In genomic region chr3:144537078-144537855, GRCm38 (mm10) we compare ENCODE assay signal across 10 mouse cellular contexts. TPM values are rescaled to one million over a fixed set of nuclear protein-coding genes. Genes with fewer than 3 reads are reported as not detected.
DNase-seq lines count a peak whose midpoint lies in the region; ATAC-seq lines count a peak whose summit lies in the region.
"Had no signal": no experiment of that assay in that cellular context is flagged by ENCODE, and none has a peak within 500 bp of the region (broad histone marks: within the 10 kb centered on the region; RNA-seq: fewer than 3 reads in every experiment).

No protein-coding gene starts in this region.

- no peak overlapping the region for H3K4me2 ChIP-seq in neural tube, embryonic 13.5 days
- no peak overlapping the region for H3K4me2 ChIP-seq in neural tube, embryonic 15.5 days
- no peak overlapping the region for H3K4me2 ChIP-seq in liver, embryonic 13.5 days
- H3K4me2 ChIP-seq: hindbrain, embryonic 15.5 days; limb, embryonic 12.5 days had no signal

- no peaks in the 10 kb centered on the region for H3K9me3 ChIP-seq in neural tube, embryonic 13.5 days
- no peaks in the 10 kb centered on the region for H3K9me3 ChIP-seq in neural tube, embryonic 15.5 days (replicated peaks)
- no peaks in the 10 kb centered on the region for H3K9me3 ChIP-seq in liver, embryonic 13.5 days (replicated peaks)
- H3K9me3 ChIP-seq: hindbrain, embryonic 15.5 days; limb, embryonic 12.5 days had no signal

- H3K4me1 ChIP-seq in neural tube, embryonic 13.5 days (replicated peaks), result peaks cover 11% of the 10 kb centered on the region; the same call in 1 of the 2 replicates
- H3K4me1 ChIP-seq in neural tube, embryonic 15.5 days, result peaks cover 18% of the 10 kb centered on the region
- H3K4me1 ChIP-seq in liver, embryonic 13.5 days (replicated peaks), result peaks cover 23% of the 10 kb centered on the region

- no peak overlapping the region for H3K27ac ChIP-seq in neural tube, embryonic 13.5 days (replicated peaks)
- H3K27ac ChIP-seq in neural tube, embryonic 15.5 days (replicated peaks), result no peak overlapping the region
- no peak overlapping the region for H3K27ac ChIP-seq in liver, embryonic 13.5 days
- H3K27ac ChIP-seq: hindbrain, embryonic 15.5 days; limb, embryonic 12.5 days had no signal

- intact Hi-C loops in heart, postnatal 10 days (cut with DNase I), result no loop called here

- no peaks in the 10 kb centered on the region for H3K27me3 ChIP-seq in neural tube, embryonic 13.5 days
- no peaks in the 10 kb centered on the region for H3K27me3 ChIP-seq in neural tube, embryonic 15.5 days (replicated peaks)
- no peaks in the 10 kb centered on the region for H3K27me3 ChIP-seq in liver, embryonic 13.5 days
- H3K27me3 ChIP-seq: hindbrain, embryonic 15.5 days; limb, embryonic 12.5 days had no signal

- 79% methylated on average over 7 of the region's 7 CpGs for WGBS in neural tube, embryonic 13.5 days
- 80% methylated on average over 7 of the region's 7 CpGs for WGBS in neural tube, embryonic 15.5 days
- WGBS in liver, embryonic 13.5 days (ENCODE audit: insufficient replicate concordance), result 75% methylated on average over 7 of the region's 7 CpGs

- H3K9ac ChIP-seq in neural tube, embryonic 13.5 days, result no peak overlapping the region
- no peak overlapping the region for H3K9ac ChIP-seq in neural tube, embryonic 15.5 days (replicated peaks)
- no peak overlapping the region for H3K9ac ChIP-seq in liver, embryonic 13.5 days
- H3K9ac ChIP-seq: hindbrain, embryonic 15.5 days; limb, embryonic 12.5 days had no signal

- no peaks in the 10 kb centered on the region for H3K36me3 ChIP-seq in neural tube, embryonic 13.5 days
- no peaks in the 10 kb centered on the region for H3K36me3 ChIP-seq in neural tube, embryonic 15.5 days
- no peaks in the 10 kb centered on the region for H3K36me3 ChIP-seq in liver, embryonic 13.5 days
- H3K36me3 ChIP-seq: hindbrain, embryonic 15.5 days; limb, embryonic 12.5 days had no signal

- no peak overlapping the region for H3K4me3 ChIP-seq in neural tube, embryonic 13.5 days
- no peak overlapping the region for H3K4me3 ChIP-seq in neural tube, embryonic 15.5 days (replicated peaks)
- H3K4me3 ChIP-seq in liver, embryonic 13.5 days (replicated peaks), result no peak overlapping the region
- H3K4me3 ChIP-seq: hindbrain, embryonic 15.5 days; limb, embryonic 12.5 days had no signal

- DNase-seq in heart, adult 11 months, result peak; percentile 58
- DNase-seq in heart, postnatal 10 days, result no peak
- DNase-seq in liver, embryonic 13.5 days, result no peak
- peak; percentile 21 to 56 for DNase-seq in thymus, postnatal 36 days
- DNase-seq in embryo, embryonic 11 days, result no peak
- DNase-seq in layer of hippocampus, postnatal 25 days (ENCODE audit: extremely low spot score in 1 of 2, low spot score in 1 of 2), result no peak

- ATAC-seq in neural tube, embryonic 13.5 days (ENCODE audit: low read depth), result peak; percentile 47; the same call in 1 of the 2 replicates
- no peak for ATAC-seq in neural tube, embryonic 15.5 days (ENCODE audit: low FRiP score)
- peak; percentile 75 for ATAC-seq in liver, embryonic 13.5 days (ENCODE audit: low read depth)

RNA-seq across cellular contexts. Expression of gene Hs2st1, which starts 32.7 kb away (rescaled TPM):
- total RNA-seq in heart, postnatal 10 days (2021), result 10 to 100 TPM; 17.0 to 19.7 TPM
- 15.6 and 17.9 TPM in 2 replicates for polyA plus RNA-seq in neural tube, embryonic 13.5 days (2015; fragmentation: Nextera tagmentation; extraction: Ambion mirVana)
- 13.6 and 14.4 TPM in 2 replicates for polyA plus RNA-seq in neural tube, embryonic 15.5 days (2015; fragmentation: Nextera tagmentation; extraction: Ambion mirVana)
- 2.2 and 3.1 TPM in 2 replicates for polyA plus RNA-seq in liver, embryonic 13.5 days (2015; fragmentation: Nextera tagmentation; extraction: Ambion mirVana)
- total RNA-seq in layer of hippocampus, postnatal 25 days (2021), result 10 to 100 TPM; 40.1 to 47.9 TPM

RNA-seq across cellular contexts. Expression of gene Selenof, which starts 32.8 kb away (rescaled TPM):
- 100 to 1,000 TPM; 208 to 218 TPM for total RNA-seq in heart, postnatal 10 days (2021)
- polyA plus RNA-seq in neural tube, embryonic 13.5 days (2015; fragmentation: Nextera tagmentation; extraction: Ambion mirVana), result 595 and 628 TPM in 2 replicates
- 598 and 611 TPM in 2 replicates for polyA plus RNA-seq in neural tube, embryonic 15.5 days (2015; fragmentation: Nextera tagmentation; extraction: Ambion mirVana)
- 316 and 342 TPM in 2 replicates for polyA plus RNA-seq in liver, embryonic 13.5 days (2015; fragmentation: Nextera tagmentation; extraction: Ambion mirVana)
- total RNA-seq in layer of hippocampus, postnatal 25 days (2021), result 100 to 1,000 TPM; 233 to 266 TPM

Comparison
In these comparisons a context has a peak if more than half of its experiments do, and no peak if none do; other contexts are left out.
1. DNase-seq: peak in heart, adult 11 months (single experiment) and thymus, postnatal 36 days (2 of 2); none in heart, postnatal 10 days (0 of 2), liver, embryonic 13.5 days (single experiment), embryo, embryonic 11 days (single experiment) and layer of hippocampus, postnatal 25 days (0 of 2).